Mouse (Mus musculus) stomach, embryonic 14.5 days (tissue): ENCODE measurements around the gene En1. TPM values are rescaled to one million over a fixed set of nuclear protein-coding genes. Genes with fewer than 3 reads are reported as not detected.
A peak's percentile ranks its signal among the peaks of the same experiment; 100 is the strongest.

Experiments used
- ATAC-seq: fragments of 200-750 bp; cut with Nextera tagmentation; 2 replicates; pipeline ENCODE4 v1.8.0; 2017; ENCODE audit warnings: low read depth, moderate TSS enrichment; ENCODE audit not compliant: insufficient number of reproducible peaks, insufficient read depth, low FRiP score
- H3K27ac ChIP-seq: fragments of 300-500 bp; sonication (generic); 2 replicates; pipeline ENCODE4 v1.5.1; 2014; ENCODE audit warnings: mild to moderate bottlenecking, low read length, moderate library complexity, mixed read lengths
- H3K27me3 ChIP-seq: fragments of 300-500 bp; sonication (generic); 2 replicates; pipeline ENCODE4 v1.6.1; 2014; ENCODE audit warnings: low read length, control low read depth, mixed read lengths; ENCODE audit not compliant: control insufficient read depth, insufficient read depth
- H3K36me3 ChIP-seq: fragments of 300-500 bp; sonication (generic); 2 replicates; pipeline ENCODE4 v1.6.1; 2014; ENCODE audit warnings: mild to moderate bottlenecking, control low read depth, low read length, moderate library complexity, mixed read lengths; ENCODE audit not compliant: control insufficient read depth, insufficient read depth
- H3K4me1 ChIP-seq: fragments of 300-500 bp; sonication (generic); 2 replicates; pipeline ENCODE4 v1.6.1; 2014; ENCODE audit warnings: low read length, control low read depth, mixed read lengths; ENCODE audit not compliant: control insufficient read depth, insufficient read depth
- H3K4me2 ChIP-seq: fragments of 300-500 bp; sonication (generic); replicated peaks from 2 replicates; pipeline ENCODE4 v1.6.1; 2014; ENCODE audit warnings: low read depth, low read length, control low read depth
- H3K4me3 ChIP-seq: fragments of 300-500 bp; sonication (generic); 2 replicates; pipeline ENCODE4 v1.5.1; 2014; ENCODE audit warnings: low read depth, low read length, control low read depth
- H3K9ac ChIP-seq: fragments of 300-500 bp; sonication (generic); replicated peaks from 2 replicates; pipeline ENCODE4 v1.6.1; 2014; ENCODE audit warnings: low read depth, mild to moderate bottlenecking, control low read depth, low read length, moderate library complexity, mixed read lengths
- H3K9me3 ChIP-seq: fragments of 300-500 bp; sonication (generic); 2 replicates; pipeline ENCODE4 v1.6.1; 2016; ENCODE audit warnings: low read depth, low read length, control low read depth; ENCODE audit not compliant: control insufficient read depth
- WGBS: fragments of 180-500 bp; shearing (Covaris S2); extraction: QIAGEN DNeasy Blood & Tissue Kit; methylation state at CpG from one replicate; pipeline ENCODE4 v1.1.7; 2014; 5-methylcytosine and 5-hydroxymethylcytosine counted together
- polyA plus RNA-seq: library from polyadenylated mRNA; unstranded; fragments of >200 nt; fragmentation: Nextera tagmentation; extraction: Ambion mirVana; gene quantifications from 2 replicates; pipeline ENCODE4 v1.2.1, GENCODE M21; 2014

En1 gene
- not detected in 2 replicates for polyA plus RNA-seq

DNA sequence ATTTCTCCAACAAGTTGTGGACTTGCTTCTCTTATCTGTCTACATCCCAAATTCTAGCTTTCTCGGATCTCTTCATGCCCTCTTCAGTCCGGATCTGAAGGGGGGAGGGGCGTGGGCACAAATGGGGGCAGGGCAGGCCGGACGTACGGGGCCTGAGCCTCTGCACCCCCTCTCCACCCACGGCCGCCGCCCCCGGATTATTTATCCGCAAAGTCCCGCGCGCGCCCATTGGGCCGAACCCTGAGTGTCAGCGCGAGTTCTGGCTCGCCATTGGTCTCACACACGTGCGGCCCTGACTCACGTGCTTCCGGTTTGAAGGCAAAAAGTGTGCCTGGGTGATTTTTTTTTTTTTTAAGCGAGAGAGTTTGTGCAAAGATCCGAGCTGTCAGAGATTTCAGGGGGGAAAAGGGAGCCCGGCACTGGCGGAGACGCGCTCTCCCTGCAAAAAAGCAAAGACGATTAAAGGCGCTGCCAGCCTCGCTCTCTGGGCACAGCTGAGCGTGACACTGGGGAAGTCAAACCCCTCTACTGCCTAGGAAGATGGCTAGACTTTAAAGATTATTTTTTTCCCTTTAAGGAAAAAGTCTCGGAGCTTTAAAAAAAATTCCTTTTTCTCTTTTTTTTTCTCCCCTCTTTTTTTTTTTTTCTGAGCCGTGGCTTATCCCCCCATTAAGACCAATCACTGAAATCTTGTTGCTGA, at the start of gene En1:
En1 (plus strand) TSS at position 388 of the 700 bp plus-strand sequence.
- Histone ChIP-seq H3K27me3 (peaks cover 72% of the 10 kb centered on the region), H3K27ac (no peak within 1 kb of the TSS), H3K4me3 (peak within 1 kb of the TSS; percentile 40), H3K4me1 (peaks cover 8% of the 10 kb centered on the region; the same call in 1 of the 2 replicates), H3K36me3 (no peaks in the 10 kb centered on the region), H3K4me2 (peak within 1 kb of the TSS; percentile 63), H3K9ac (peak within 1 kb of the TSS; percentile 28; the same call in 1 of the 2 replicates), H3K9me3 (no peaks in the 10 kb centered on the region)
- WGBS, result under 1% methylated on average over 35 of the region's 35 CpGs
- ATAC-seq, result peak; percentile 31; the same call in 1 of the 2 replicates

DNA sequence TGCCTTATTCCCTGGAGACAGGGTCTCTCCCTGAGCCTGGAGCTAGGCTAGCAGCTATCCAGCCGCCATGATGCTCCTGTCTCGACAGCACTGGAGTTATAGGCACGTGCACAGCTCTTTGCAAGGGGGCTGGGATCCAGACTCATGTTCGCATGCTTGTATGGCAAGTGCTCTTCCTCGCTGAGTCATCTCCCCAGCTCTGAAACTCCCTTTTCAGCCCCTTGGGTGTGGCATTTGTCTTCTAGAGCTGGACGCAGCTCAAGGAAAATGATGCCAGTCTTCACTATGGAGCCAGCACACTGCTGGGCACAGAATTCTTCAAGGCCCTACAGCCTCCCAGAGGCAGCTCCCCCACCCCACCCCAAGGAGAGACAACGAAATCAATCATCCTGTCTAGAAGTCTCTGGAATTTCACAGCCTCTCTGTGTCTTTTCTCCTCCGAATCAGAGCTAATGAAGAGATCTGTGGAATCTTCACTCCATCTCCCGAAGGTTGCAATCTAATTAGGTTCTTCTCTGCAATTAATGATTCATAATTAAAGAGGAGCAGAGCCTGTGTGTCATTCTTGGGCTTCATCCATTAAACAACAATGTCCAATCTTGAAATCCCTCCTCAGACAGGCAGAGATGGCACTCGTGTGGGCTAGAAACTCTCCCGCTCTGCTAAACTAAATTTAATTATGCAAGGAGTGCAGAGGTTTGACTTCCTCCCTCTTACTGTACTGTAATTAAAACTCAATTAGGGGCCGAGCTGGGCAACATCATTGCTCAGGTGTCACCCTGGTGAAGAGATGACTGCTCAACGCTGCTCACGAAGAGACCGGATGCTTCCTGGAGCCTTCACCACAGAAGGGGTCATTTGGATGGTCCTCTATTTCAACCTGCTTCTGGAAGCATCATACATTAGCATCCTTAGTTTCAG, 45.0 kb upstream of the En1 start:
- no peaks in the 10 kb centered on the region for H3K9me3 ChIP-seq
- H3K4me2 ChIP-seq, result no peak overlapping the region
- no peak overlapping the region for H3K4me3 ChIP-seq
- H3K4me1 ChIP-seq, result no peaks in the 10 kb centered on the region
- ATAC-seq, result no peak
- 66% methylated on average over 15 of the region's 15 CpGs for WGBS
- H3K27me3 ChIP-seq, result no peaks in the 10 kb centered on the region
- H3K36me3 ChIP-seq, result no peaks in the 10 kb centered on the region
- no peak overlapping the region for H3K9ac ChIP-seq
- no peak overlapping the region for H3K27ac ChIP-seq

DNA sequence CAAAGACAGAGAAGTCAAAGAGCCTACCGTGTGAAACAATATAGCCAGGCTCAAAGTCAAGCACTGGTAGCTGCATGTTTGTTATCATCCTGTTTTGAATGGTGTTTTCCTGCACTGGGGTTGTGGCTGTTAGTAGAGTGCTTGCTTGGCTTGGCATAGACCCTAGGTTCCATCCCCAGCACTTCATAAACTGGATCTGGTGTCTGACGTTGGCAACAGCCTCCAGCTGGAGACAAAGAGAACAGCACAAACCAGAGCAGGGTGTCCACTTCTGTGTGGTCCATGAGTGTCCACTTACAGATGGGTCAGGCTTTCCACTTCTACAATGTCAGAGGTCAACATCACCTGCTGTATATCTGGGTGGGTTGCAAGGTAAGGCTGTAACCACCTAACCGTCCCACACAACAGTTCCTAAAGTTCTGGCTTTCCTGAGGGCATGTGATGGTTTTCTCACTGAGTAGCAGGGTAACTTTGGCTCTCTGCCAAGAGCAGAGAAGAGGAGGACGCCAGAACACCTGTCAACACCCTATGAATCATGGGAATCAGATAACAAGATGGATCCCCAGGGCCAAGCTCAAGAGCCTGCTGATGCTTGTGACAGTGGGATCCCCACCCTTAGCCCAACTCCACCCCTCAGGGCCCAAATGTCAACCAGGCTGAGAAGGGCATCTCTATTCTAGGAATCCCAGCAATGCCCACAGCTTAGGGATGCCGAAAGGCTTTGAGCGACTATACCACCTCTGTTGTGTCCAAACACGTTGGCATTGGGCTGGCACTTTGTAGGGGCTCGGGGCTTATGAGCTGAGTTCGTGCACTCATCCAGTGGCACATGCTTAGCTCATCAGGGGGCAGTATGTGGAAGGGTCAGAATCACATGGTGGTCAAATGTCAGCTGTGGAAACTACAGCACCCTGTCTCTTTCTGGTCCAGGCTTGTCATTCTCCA, 43.6 kb upstream of the En1 start:
- Histone ChIP-seq H3K4me2 (no peak overlapping the region), H3K9me3 (no peaks in the 10 kb centered on the region), H3K9ac (no peak overlapping the region), H3K27ac (no peak overlapping the region), H3K27me3 (no peaks in the 10 kb centered on the region), H3K4me1 (no peaks in the 10 kb centered on the region), H3K4me3 (no peak overlapping the region), H3K36me3 (no peaks in the 10 kb centered on the region)
- 67% methylated on average over 9 of the region's 9 CpGs for WGBS
- no peak for ATAC-seq

DNA sequence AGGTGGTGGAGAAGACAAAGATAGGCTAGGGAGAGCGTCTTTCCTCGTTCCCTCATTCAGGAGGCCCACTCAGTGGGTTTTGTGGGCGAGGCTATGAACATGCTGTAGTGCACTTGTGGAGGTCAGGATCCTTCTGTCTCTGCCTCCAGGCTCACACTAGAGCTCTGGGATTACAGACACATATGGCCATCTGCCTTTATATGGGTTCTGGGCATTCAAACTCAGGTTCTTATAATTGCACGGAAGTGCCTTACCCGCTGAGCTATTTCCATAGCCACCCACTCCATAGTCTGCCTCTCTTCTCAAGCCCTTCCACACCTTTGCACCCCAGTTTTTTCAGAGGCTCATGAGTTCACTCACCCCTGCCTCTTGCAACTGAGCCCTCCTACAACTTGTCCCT, 42.3 kb upstream of the En1 start:
- WGBS, result 86% methylated on average over 5 of the region's 5 CpGs
- Histone ChIP-seq H3K27me3 (no peaks in the 10 kb centered on the region), H3K9ac (no peak overlapping the region), H3K27ac (no peak overlapping the region), H3K4me1 (no peaks in the 10 kb centered on the region), H3K36me3 (no peaks in the 10 kb centered on the region), H3K9me3 (no peaks in the 10 kb centered on the region), H3K4me2 (no peak overlapping the region), H3K4me3 (no peak overlapping the region)
- no peak for ATAC-seq

DNA sequence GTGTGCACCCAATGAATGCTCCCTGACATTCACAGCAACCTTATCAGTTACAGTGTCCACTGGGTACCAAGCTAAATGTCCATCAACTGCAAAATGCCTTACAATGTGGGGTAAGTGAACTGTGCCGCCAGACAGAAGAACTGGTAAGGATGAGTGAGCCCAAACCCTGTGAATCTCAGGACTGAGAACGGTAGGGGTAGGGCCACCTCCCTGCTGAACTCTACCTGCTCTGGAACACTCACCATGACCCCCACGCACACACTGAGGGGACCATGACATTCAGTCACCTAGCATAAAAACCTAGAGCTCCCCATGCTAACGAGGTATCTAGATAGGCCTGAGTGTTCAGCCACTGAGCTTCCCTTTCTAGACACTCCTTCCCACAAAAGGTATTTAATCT, 20.9 kb upstream of the En1 start:
- no peak overlapping the region for H3K4me2 ChIP-seq
- H3K4me3 ChIP-seq, result no peak overlapping the region
- no peak for ATAC-seq
- no peak overlapping the region for H3K9ac ChIP-seq
- H3K4me1 ChIP-seq, result no peaks in the 10 kb centered on the region
- H3K27ac ChIP-seq, result no peak overlapping the region
- no peaks in the 10 kb centered on the region for H3K36me3 ChIP-seq
- 58% methylated on average over 4 of the region's 4 CpGs for whole genome bisulfite sequencing
- no peaks in the 10 kb centered on the region for H3K9me3 ChIP-seq
- peaks cover 8% of the 10 kb centered on the region; the same call in 1 of the 2 replicates for H3K27me3 ChIP-seq

DNA sequence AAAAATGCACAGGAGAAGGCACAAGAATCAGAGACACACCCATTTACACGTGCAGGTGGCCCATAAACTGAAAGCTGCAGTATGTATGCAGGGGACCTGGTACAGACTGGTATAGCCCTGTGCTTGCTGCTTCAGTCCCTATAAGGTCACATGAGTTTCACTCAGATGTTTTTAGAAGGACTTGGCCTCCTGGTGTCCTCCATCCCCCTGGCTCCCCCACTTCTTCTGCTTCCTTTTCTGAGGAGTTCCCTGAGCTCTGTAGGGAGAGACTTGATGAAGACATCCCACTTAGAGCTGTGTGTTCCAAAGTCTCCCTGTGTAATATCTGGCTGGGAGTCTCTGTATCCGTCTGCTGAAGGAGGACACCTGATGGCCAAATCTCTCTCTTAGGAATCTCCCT, 16.7 kb upstream of the En1 start:
- no peak overlapping the region for H3K4me2 ChIP-seq
- no peak for ATAC-seq
- 30% methylated on average over 2 of the region's 2 CpGs for WGBS
- H3K9me3 ChIP-seq, result no peaks in the 10 kb centered on the region
- H3K4me3 ChIP-seq, result no peak overlapping the region
- H3K4me1 ChIP-seq, result no peaks in the 10 kb centered on the region
- no peak overlapping the region for H3K9ac ChIP-seq
- peaks cover 11% of the 10 kb centered on the region; the same call in 1 of the 2 replicates for H3K27me3 ChIP-seq
- H3K36me3 ChIP-seq, result no peaks in the 10 kb centered on the region
- H3K27ac ChIP-seq, result no peak overlapping the region

DNA sequence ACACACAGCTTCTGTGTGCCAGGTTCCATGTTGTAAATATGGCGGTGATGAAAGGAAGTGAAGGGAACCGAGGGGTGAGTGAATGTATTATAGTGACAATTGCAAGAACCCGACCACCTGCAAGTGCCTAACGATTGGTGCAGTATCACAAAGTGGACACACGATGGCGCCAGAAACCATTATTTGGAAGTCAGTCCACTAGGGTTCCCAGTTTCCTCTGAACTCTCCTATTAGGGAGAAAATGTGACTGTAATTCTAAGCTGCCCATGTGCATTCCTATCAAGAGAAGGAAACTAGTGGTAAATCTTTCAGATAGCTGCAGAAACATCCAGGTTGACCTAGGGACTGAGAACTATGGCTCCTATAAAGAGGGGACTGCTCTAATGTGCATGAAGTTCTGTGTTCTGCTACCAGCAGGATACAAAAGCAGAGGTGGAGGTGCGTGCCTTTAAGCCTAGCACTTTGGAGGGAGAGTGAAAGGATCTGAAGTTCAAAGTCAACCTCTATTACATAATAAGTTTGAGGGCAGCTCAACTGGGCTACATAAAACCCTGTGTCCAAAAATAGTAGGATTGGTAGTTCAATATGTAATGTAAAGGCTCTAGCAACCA, 15.6 kb upstream of the En1 start:
- H3K27ac ChIP-seq, result no peak overlapping the region
- H3K4me3 ChIP-seq, result no peak overlapping the region
- H3K9me3 ChIP-seq, result no peaks in the 10 kb centered on the region
- ATAC-seq, result no peak
- H3K9ac ChIP-seq, result no peak overlapping the region
- WGBS, result 10% methylated on average over 7 of the region's 7 CpGs
- H3K36me3 ChIP-seq, result no peaks in the 10 kb centered on the region
- H3K4me2 ChIP-seq, result no peak overlapping the region
- H3K27me3 ChIP-seq, result peaks cover 16% of the 10 kb centered on the region; the same call in 1 of the 2 replicates
- H3K4me1 ChIP-seq, result no peaks in the 10 kb centered on the region
